Mouse (Mus musculus) G1E (cell line): ENCODE measurements around the gene Sv2c. TPM values are rescaled to one million over a fixed set of nuclear protein-coding genes. Genes with fewer than 3 reads are reported as not detected.

Source experiments
- ATAC-seq: 2 replicates; pipeline ENCODE4 v1.8.0; 2016; ENCODE audit warnings: mild to moderate bottlenecking; ENCODE audit not compliant: insufficient number of reproducible peaks, poor library complexity, low FRiP score, severe bottlenecking; ENCODE audit errors: extremely low read depth
- DNase-seq: peaks from one replicate; pipeline ENCODE4 v3.0.0; 2012; ENCODE audit warnings: low spot score
- H3K27me3 ChIP-seq: 2 replicates; pipeline ENCODE4 v1.6.1; 2012; ENCODE audit warnings: mild to moderate bottlenecking, low read length, inconsistent platforms; ENCODE audit not compliant: insufficient read depth
- H3K36me3 ChIP-seq: replicated peaks from 2 replicates; pipeline ENCODE3; 2012; ENCODE audit warnings: mild to moderate bottlenecking, inconsistent platforms
- H3K4me1 ChIP-seq: 2 replicates; pipeline ENCODE4 v1.6.1; 2012; ENCODE audit warnings: low read depth, low read length, inconsistent platforms, mixed read lengths; ENCODE audit not compliant: insufficient read depth
- H3K4me3 ChIP-seq: 2 replicates; pipeline ENCODE4 v1.5.1; 2012; ENCODE audit warnings: low read depth, mild to moderate bottlenecking, inconsistent platforms, low read length, moderate library complexity, mixed read lengths
- H3K9me3 ChIP-seq: replicated peaks from 2 replicates; pipeline ENCODE4 v1.6.1; 2012; ENCODE audit warnings: inconsistent platforms
- CTCF ChIP-seq: IDR thresholded peaks from 2 replicates; pipeline ENCODE4 v1.5.1; 2012; ENCODE audit warnings: low read depth, low read length, inconsistent platforms, mixed read lengths
- GATA1 ChIP-seq: IDR thresholded peaks from 2 replicates; pipeline ENCODE4 v1.6.1; 2012; ENCODE audit warnings: borderline replicate concordance, low read length, inconsistent platforms, mixed read lengths
- GATA2 ChIP-seq: IDR thresholded peaks from 2 replicates; pipeline ENCODE4 v1.6.1; 2012; ENCODE audit warnings: low read depth, low read length, inconsistent platforms, borderline replicate concordance
- POLR2AphosphoS5 ChIP-seq: IDR thresholded peaks from 2 replicates; pipeline ENCODE4 v1.6.1; 2012; ENCODE audit warnings: low read depth, low read length, inconsistent platforms; ENCODE audit not compliant: insufficient replicate concordance
- TAL1 ChIP-seq: conservative IDR thresholded peaks from 2 replicates; pipeline ENCODE4 v1.6.1; 2012; ENCODE audit warnings: low read depth, low read length, inconsistent platforms, mixed read lengths
- polyA plus RNA-seq: library from polyadenylated mRNA; stranded (reverse); fragments of >175 nt; gene quantifications from 2 replicates; pipeline ENCODE4 v1.2.3, GENCODE M21; 2012
- total RNA-seq, 2 experiments: library from RNA; stranded (forward) in 1 of 2; stranded (reverse) in 1 of 2; fragments of 200-1000 nt in 1 of 2; fragments of >200 nt in 1 of 2; fragmentation: Nextera tagmentation in 1 of 2; gene quantifications; 2 replicates each; pipeline ENCODE4 v1.2.3; 2014 to 2017

The Sv2c gene
- total and polyA plus RNA-seq, 3 experiments: 0.02 to 0.49 (median 0.45) TPM

GRCm38 (mm10) chr13:96023858-96024257 is 108.5 kb downstream of the Sv2c start:
- Histone ChIP-seq H3K4me1 (no peaks in the 10 kb centered on the region), H3K4me3 (no peak overlapping the region), H3K9me3 (no peaks in the 10 kb centered on the region), H3K27me3 (no peaks in the 10 kb centered on the region), H3K36me3 (no peaks in the 10 kb centered on the region)
- no peak for DNase-seq
- no peak for TF ChIP-seq GATA1
- no peak for TF ChIP-seq CTCF
- TF ChIP-seq GATA2: no peak
- no peak for TF ChIP-seq TAL1
- no peak for TF ChIP-seq POLR2AphosphoS5
- ATAC-seq: no peak

GRCm38 (mm10) chr13:96015516-96015915 is 116.9 kb downstream of the Sv2c start:
- Histone ChIP-seq H3K27me3 (no peaks in the 10 kb centered on the region; the same call in 1 of the 2 replicates), H3K9me3 (no peaks in the 10 kb centered on the region), H3K36me3 (no peaks in the 10 kb centered on the region), H3K4me3 (no peak overlapping the region), H3K4me1 (no peaks in the 10 kb centered on the region)
- TF ChIP-seq TAL1 (no peak), POLR2AphosphoS5 (no peak), CTCF (no peak), GATA2 (no peak), GATA1 (no peak)
- ATAC-seq: no peak
- DNase-seq: no peak

DNA sequence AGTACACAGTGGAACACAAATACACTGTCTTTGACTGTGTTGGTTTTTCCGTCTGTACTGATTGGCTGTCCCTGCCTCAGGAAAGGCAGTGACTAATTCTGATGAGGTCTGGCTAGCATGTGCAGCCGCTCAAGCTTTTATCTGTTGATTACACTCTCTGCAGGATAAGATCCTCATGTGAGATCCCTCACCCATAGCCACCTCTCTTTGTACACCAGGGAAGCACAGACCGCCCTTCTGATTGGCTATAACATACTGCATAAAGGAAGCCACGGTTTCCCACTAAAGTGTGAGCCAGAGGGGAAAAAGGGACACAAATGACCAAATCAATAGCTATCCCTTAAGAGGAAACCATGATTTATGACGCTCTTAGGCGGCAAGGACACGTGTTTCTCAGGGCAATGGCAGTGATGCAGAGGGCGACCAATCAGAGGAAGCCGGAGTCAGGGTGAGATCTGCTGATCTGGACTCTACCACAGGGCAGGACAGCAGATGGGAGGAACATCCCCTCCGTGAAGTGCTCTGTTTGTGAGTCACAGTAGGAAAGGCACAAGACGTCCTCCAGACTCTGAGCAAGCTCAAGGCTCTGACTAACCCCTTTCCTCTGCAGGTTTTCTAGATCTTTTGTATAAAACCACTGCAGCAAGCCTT is 121.4 kb downstream of the Sv2c start:
- ATAC-seq: no peak; the same call in 1 of the 2 replicates
- Histone ChIP-seq H3K4me3 (no peak overlapping the region), H3K4me1 (no peaks in the 10 kb centered on the region), H3K9me3 (no peaks in the 10 kb centered on the region), H3K27me3 (peaks cover 3% of the 10 kb centered on the region; the same call in 1 of the 2 replicates), H3K36me3 (no peaks in the 10 kb centered on the region)
- no peak for TF ChIP-seq CTCF
- TF ChIP-seq GATA1: no peak
- TF ChIP-seq POLR2AphosphoS5: no peak
- no peak for TF ChIP-seq TAL1
- no peak for TF ChIP-seq GATA2
- DNase-seq: no peak

- ATAC-seq: no peak
- Histone ChIP-seq H3K4me3 (no peak overlapping the region), H3K27me3 (peaks cover 5% of the 10 kb centered on the region; the same call in 1 of the 2 replicates), H3K9me3 (no peaks in the 10 kb centered on the region), H3K4me1 (no peaks in the 10 kb centered on the region), H3K36me3 (no peaks in the 10 kb centered on the region)
- no peak for DNase-seq
- TF ChIP-seq CTCF: no peak
- TF ChIP-seq GATA1: no peak
- TF ChIP-seq TAL1: no peak
- TF ChIP-seq GATA2: no peak
Observed at GRCm38 (mm10) chr13:96008975-96009374, 123.4 kb downstream of the Sv2c start.

DNA sequence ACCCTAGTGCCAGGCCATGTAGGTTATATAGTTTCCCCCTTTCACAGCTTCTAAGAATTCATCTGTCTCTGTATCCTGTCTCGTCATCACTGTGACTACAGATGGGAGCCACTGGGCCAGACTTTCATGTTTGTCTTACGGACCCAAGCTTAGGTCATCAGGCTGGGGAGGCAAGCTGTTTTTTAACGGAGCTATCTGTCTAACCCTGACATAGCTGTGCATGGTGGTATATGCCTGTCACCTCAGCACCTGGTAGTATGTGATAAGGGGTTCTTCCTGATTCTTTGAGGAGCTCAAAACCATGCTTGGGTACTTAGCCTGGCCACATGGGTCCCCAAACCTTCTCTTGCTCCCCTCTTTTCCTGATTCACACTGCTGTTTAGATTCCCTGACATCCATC is 124.2 kb downstream of the Sv2c start:
- TF ChIP-seq TAL1 (no peak), CTCF (no peak), POLR2AphosphoS5 (no peak), GATA1 (no peak), GATA2 (no peak)
- Histone ChIP-seq H3K4me3 (no peak overlapping the region), H3K9me3 (no peaks in the 10 kb centered on the region), H3K36me3 (no peaks in the 10 kb centered on the region), H3K4me1 (no peaks in the 10 kb centered on the region), H3K27me3 (peaks cover 6% of the 10 kb centered on the region; the same call in 1 of the 2 replicates)
- no peak for DNase-seq
- ATAC-seq: no peak

- TF ChIP-seq POLR2AphosphoS5 (no peak), GATA2 (no peak), CTCF (no peak), GATA1 (no peak), TAL1 (no peak)
- H3K4me1 ChIP-seq: no peaks in the 10 kb centered on the region
- no peak overlapping the region for H3K4me3 ChIP-seq
- no peaks in the 10 kb centered on the region for H3K9me3 ChIP-seq
- DNase-seq (no peak), ATAC-seq (no peak)
- no peaks in the 10 kb centered on the region for H3K36me3 ChIP-seq
- peaks cover 8% of the 10 kb centered on the region; the same call in 1 of the 2 replicates for H3K27me3 ChIP-seq
Observed at GRCm38 (mm10) chr13:96003539-96003938, 128.8 kb downstream of the Sv2c start.
